Mouse (Mus musculus) lung, postnatal 36 days (tissue): ENCODE results near the gene Kmt2e.

Experiments used
- DNase-seq: peaks from one replicate; pipeline ENCODE4 v3.0.0; 2022; ENCODE audit warnings: mixed read lengths

The Kmt2e gene

DNA sequence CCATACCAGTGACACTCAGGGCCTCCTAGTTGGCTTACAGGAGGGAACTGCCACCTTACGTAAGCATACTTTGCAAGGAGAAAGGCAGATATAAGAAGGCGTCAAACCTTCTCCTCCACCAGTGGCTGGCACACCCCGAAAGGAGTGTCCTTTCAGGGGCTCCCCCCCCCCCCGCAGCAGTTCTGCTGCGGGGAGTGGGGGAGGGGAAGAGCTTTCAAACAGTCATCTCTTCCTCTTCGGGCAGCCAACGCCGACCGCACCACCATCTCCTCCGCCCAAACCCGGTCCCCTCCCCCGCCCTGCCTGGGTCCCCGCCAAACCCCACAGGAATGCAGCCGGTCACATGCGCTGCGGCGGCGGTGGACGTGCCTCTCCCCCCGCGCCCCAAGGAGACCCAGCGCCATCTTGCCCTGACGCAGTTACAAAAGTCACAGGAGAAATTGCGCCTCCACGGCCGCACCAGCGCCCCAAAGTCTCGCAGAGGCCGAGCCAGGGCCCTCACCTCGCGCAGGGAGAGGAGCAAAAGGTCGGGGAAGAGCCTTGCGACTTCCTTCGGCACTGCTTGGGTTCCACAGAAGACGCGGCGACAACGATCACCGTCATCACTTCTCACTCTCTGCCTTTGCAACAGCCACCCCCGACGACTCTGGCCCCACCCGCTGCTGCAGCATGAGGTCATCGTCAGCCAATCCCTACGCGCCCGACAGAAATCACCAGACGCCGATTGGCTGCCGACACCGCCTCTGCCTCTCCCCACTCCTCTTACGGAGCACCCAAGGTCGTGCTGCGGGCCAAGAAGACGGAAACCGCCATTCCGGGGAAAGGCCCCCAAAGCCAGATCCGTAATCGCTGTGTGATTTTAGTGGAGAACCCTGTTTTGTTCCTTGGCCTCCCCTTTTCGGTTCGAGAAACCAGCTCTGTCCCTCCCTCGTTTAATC, 1.3 kb upstream of the Kmt2e start:
- peak; percentile 99 for DNase-seq

DNA sequence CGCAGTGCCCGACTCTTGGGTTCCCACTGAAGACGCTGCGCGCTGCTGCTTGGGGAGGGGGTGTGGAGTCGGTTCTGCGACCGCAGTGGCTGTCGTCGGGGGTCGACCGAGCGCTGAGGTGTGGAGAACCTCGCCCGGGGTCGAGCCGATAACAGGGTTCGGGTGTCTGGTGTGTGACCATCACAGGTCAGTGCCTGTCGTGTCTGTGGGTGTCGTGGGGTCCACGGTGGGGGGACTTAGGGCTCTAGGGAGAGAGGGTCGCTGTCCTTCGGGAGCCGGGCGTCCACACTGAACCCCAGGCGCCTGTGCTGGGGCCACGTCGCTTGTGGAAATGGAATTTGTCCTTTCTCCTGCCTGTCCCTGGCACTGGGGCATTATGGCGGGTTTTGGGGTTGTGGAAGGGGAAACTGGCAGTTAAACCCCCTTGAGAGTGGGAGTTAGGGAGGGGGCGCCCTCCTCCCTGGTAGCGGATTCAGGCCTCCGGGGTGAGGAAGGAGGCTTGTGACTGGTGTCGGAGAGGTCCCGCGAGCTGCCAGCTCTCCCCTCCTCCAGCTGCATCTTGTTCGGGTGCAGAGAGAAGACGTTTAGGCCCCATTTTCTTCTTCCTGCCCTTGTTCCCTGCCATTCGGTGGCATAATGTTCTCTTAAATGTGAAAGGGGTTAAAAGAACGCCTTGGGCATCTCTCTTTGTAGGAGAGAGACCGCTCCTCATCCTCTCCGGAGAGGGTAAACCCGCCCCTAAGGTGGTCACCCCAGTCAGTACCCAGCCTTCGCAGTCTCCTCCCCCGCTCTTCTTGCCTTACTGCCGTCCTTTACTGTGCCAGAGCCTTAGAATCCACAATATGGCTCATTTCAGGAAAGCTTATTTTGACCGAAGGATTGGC, 599 bp downstream of the Kmt2e start:
- DNase-seq: peak; percentile 79

DNA sequence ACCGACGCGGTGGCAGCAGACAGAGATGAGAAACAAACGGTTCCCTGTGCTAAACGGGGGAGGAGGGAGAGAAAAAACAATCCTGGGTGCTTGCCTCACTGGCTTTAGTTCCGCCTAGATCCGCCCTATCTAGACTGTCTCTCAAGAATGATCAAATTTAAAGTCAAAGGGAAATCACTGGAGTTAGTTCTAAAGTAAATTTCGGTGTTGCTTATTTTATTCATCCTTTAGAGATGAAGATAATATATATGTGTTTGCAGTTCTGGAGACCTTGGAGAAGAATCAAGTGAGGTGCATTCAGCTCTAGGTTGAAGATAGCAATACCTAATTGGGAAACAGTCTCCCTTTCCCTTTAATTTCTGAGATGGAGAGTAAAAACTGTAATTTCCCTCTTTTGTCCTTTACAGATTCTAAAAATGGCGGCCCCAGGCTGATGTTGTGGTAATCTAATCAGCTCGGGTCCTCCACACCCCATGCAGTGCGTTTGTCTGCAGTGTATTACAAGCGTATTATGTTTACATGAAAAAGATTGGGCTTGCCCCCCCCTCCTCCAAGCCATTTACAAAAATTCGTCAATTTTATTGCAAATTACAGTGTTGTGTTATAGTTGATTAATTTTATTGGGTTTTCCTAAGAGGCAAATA, 1.4 kb downstream of the Kmt2e start:
- peak; percentile 47 for DNase-seq

DNA sequence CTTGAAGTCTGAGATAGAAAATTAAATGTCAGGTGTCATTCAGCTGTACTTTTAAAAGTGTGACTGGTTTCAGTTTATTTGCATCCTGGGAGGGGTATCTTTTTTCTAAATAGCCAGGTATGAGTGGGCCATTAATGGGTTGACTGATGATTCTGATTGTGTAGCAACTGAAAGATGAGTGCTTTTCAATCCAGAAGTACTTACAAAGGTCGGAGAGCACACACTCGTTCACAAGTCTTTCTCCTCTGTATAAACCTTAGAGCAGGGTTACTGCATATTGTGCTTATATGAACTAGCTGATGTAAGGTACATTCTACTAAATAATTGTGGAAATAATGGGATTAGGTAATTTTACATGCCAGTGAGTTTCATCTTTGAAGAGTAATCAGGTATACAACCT, 2.5 kb downstream of the Kmt2e start:
- DNase-seq: no peak

DNA sequence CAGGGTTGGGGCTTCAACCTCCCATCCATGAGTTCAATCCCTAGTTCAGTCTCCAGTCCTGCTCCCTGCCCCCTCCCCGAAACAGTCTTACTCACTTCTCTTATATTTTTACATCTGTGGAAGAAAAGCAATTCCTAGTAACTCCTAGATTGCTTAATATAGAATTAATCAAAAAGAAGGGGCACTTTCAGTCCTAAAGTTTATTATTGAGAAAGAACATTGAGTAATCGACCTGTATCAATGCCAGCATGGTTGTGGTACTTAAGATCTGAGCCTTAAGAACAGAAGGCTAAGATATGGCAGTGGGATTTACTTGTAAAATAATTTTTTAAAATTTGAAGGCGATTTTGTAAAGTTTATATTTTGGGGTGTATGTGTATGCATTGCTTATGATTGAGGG, 5.6 kb downstream of the Kmt2e start:
- DNase-seq: peak; percentile 75

DNA sequence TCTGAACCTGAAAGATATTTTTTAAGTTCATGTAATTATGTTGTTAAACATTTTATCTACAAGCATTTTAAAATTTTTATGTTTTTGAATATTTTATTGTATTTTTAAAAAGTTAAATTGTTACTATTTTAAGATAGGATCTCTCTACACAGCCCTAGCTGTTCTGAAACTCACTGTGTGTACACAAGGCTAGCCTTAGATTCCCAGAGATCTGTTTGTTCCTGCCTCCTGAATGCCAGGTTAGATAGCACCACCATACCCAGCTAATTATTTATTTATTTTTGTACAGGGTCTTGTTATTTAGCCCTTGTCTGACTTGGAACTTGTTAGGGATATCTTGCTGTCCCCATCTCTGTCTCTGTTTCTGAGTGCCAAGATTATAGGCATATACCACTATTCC, 6.3 kb downstream of the Kmt2e start:
- DNase-seq: no peak

DNA sequence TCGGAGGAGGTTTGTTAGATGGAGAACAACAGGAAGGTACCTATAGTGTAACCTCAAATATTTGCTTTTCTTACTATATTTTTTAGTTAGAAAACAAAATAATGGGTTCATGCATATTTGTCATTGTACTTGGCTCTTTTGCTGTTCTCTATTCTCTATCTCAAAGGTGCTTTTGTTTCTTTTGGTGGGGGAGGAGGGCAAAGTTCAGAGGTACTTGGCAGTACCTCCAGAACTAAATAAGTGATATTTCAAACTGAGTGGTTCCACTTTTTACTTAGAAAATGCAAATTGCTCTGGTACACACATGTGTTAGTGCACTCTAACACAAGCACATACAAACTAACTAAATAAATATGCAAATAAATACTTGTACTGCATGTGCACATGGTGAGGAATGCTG, 7.7 kb downstream of the Kmt2e start:
- DNase-seq: no peak

DNA sequence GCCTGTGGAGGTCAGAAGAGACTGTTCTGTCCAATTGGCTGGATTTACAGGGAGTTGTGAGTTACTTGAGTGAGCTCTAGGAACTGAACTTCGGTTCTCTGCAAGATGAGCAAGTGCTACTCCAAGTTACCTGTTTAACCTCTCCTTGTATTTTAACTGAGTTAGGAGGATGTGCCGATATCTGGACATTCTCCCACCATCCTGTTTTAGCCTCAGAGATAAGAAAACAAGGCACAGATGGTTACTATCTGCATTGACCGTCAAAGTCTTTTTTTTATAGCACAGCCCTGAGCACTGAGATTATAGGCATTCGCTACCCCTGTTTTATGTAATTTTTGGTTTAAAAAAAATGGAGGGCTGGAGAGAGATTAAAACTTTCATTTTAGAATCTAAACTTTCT, 10.2 kb downstream of the Kmt2e start:
- no peak for DNase-seq

DNA sequence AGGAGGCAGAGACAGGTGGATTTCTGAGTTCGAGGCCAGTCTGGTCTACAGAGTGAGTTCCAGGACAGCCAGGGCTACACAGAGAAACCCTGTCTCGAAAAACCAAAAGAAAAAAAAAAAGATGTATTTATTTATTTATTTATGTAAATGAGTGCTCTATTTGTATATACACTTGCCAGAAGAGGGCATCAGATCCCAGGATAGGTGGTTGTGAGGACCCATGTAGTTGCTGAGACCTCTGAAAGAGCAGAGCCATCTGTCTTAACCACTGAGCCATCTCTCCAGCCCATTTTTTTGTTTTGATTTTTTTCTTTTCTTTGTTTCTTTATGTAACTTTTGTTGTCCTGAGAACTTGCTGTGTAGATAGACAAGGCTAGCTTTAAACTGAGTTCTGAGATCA, 19.3 kb downstream of the Kmt2e start:
- peak; percentile 37 for DNase-seq

DNA sequence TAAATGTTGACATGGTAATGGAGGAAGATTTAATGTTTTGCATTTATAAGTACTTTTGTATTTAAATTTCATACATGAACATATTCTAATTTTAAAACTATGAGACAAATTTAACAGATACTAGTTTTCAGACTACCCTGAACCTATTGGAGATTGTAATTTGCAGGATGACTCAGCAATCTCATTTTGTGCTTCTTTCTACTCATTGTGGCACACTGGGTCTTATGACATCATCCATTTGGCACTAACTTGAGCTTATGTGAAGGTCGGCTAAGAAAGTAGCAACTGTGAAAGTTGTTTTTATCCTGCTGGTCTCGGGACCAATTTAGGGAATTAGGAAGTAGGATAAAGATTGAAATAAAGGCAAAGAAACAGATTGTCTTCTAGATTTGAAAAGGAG, 27.4 kb downstream of the Kmt2e start:
- DNase-seq: peak; percentile 38

DNA sequence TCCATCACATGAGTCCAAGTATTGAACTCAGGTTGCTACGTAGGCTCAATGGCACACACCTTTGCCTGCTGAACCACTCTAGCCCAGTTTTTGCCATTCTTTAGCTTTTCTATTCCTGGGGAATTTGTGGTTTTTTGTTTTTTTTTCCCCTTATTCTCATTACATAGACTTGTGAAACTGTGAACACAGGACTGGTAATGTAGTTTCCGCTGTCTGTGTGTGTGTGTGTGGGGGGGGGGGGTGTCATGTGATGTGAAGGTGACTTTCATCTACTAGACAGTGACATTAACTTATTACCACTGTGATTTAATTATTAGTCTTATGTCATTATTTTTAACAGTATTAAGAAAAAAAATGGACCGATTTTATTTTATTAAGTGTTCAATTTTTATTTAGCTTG, 30.0 kb downstream of the Kmt2e start:
- no peak for DNase-seq

DNA sequence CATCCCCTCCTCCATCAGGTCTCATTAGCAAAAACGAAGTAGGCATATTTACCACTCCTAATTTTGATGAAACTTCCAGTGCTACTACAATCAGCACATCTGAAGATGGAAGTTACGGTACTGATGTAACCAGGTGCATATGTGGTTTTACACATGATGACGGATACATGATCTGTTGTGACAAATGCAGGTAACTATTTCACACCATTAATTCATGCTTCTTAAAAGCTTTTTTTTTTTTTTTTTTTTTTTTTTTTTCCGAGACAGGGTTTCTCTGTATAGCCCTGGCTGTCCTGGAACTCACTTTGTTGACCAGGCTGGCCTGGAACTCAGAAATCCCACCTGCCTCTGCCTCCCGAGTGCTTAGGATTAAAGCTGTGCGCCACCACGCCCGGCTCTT, 30.5 kb downstream of the Kmt2e start:
- DNase-seq: no peak

DNA sequence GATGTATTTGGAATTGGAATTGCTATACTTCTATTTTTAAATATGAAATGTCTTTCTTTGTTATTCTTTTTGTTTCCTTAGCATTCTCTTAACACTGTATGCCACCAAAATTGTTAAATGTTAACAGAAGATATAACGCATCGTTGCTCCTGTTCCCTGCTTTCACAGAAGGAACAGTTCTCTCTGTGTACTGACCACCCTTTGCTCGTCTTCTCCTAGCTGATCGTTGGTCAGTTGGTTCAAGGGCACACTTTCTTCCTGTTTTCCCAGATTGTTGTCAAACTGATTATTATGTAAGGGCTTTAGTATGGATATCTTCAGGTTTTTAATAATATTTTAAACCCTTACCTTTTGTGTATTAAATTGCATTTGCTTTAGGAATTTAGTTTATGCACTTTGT, 32.3 kb downstream of the Kmt2e start:
- no peak for DNase-seq

DNA sequence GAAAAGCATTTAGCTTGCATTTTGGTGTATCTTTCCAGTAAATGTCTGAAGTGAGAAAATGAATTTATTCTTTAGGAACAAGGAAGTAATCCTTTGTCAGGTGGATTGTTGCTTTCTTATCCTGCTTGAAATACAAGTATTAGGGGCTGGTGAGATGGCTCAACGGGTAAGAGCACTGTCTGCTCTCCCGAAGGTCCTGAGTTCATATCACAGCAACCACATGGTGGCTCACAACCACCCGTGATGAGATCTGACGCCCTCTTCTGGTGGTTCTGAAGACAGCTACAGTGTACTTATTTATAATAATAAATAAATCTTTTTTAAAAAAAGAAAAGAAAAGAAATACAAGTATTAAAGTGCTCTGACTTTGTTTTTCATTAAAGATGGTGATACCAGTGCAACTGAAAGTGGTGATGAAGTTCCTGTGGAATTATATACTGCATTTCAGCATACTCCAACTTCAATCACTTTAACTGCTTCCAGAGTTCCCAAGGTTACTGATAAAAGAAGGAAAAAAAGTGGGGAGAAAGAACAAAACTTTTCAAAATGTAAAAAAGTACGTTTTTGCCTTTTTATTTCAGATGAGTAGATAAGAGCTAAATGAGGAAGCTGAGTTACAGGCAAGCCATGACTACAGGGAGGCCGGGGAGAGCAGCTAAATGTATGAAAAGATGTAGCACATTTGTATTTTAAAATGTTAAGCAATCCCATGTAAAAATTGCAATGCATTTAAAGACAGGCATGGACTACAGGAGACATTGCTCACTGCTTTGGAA, 39.0 kb downstream of the Kmt2e start:
- DNase-seq: peak; percentile 30

DNA sequence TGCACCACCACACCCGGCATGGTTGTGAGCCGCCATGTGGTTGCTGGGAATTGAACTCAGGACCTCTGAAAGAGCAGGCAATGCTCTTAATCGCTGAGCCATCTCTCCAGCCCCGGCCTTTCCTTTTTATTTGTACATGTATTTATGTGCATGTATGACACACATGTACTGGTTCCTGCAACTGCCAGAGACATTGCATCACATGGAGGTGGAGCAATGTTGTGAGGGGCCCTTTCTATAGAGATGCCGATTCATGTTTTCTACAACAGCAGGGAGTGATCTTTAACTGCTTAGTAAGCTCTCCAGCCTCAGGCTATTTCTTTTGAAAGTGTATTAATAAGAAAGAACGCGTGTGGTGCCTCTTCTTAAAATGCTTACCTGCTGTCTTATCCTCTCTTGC, 49.6 kb downstream of the Kmt2e start:
- DNase-seq: no peak

DNA sequence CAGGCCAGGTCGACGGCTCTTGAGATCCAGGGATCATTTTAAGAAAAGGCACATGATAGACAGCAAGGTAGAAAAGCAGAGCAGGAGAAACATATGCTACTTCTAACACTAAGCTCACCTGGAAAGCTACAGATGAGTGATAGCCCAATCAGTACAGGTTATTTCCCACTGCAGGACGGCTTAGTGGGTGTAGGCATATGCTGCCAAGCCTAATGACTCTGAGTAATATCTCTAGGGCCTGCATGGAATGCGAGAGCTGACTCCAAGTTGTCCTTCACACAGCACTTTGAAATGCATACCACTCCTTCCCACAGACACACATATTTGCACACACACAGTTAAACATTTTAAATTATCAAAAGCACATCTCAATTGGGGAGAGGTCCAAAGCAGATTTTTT, 55.0 kb downstream of the Kmt2e start:
- peak; percentile 36 for DNase-seq

DNA sequence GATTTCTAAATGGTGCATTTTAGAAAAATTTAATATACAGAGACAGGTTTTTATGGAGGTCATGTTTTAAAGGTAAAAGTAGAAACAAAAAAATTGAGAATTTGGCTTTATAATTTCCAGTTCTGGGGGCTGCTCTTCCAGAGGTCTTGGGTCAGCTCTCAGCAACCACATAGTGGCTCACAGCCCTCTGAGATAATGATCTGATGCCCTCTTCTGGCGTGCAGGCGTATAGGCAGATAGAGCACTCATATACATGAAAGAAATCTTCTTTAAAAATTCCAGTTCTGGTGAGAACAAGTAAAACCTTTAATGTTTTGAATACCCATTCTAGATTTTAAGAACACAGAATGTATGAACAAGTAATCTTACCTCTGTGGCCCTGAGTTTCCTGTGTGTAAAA, 56.6 kb downstream of the Kmt2e start:
- peak; percentile 42 for DNase-seq

DNA sequence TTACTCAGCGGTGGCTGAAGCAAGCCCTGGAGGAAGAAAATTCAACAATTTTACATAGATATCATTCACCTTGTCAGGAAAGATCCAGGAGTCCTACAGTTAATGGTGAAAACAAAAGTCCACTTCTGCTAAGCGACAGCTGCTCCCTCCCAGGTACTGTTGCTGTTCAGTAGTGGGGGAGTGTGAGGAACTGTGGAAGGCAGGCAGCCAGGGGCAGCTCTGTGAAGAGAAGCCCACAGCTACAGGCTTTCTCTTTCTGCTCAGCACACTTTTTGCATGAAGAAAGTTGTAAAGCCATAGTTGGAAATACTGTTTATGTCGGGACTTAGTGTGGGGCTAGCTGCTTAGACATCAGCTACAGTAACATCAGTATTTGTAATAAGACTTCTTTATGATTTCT, 62.2 kb downstream of the Kmt2e start:
- DNase-seq: no peak

DNA sequence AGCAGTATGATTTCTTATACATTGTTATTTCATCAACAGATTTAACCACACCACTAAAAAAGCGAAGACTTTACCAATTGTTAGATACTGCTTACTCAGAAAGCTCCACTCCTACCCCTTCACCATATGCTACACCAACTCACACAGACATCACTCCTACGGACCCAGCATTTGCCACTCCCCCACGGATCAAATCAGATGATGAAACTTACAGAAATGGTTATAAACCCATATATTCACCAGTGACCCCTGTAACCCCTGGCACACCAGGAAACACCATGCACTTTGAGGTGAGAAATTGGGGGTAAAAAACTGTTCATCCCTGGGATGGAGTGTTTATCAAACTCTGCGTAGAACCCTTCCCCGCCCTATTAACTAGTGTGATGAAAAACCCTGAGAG, 62.7 kb downstream of the Kmt2e start:
- DNase-seq: no peak

DNA sequence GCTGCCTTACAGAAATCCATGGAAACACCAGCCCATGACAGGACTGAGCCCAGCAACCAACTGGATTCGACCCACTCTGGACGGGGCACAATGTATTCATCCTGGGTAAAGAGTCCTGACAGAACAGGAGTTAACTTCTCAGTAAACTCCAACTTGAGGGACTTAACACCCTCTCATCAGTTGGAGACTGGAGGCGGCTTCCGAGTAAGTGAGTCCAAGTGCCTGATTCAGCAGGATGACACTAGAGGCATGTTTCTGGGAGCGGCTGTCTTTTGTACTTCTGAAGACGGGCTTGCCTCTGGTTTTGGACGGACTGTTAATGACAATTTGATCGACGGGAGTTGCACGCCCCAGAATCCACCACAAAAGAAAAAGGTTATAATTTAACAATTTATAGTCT, 63.7 kb downstream of the Kmt2e start:
- no peak for DNase-seq

DNA sequence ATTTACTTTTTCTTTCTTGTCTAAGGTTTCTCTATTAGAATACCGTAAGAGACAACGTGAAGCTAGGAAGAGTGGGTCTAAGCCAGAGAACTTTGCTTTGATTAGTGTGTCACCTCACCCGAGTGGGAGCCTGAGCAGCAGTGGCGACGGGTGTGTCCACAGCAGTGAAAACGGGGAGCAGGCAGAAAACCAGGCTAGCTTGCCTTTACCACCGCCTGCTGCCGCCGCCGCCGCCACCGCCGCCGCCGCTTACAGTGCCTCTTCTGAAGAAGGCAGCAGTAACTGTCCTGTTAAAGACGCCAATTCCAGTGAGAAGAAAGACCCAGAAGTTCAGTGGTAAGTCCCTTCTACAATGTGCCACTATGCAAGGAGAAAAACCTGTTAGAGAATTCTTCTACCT, 65.0 kb downstream of the Kmt2e start:
- no peak for DNase-seq

DNA sequence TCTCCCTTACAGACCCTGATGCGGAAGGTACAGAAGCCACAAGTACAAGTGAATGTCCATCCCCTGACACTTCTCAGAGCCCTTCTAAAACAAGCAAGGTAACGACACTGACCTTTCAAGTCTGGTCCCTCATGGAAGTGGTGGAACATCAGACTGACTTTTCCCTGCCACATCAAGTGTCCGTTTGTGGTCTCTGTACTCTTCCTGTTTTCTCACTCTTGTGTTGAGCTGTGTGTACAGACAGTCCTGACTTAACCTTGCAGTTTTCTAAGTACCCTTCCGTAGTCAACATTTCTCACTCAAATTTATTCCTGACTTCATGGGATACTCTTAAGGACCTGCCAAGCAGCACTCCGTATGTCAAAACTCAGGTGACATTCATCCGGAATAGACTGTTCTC, 66.5 kb downstream of the Kmt2e start:
- DNase-seq: no peak
